Mouse (Mus musculus): ENCODE measurements at regions not wholly inside any gene's neighbourhood (a gene's known extent, or its start where the extent isn't known, plus 50 kb on each side); places are given as distances from the start of the nearest gene placed in this dataset.

- TF ChIP-seq CTCF (IDR thresholded peaks at IDR 0.05) (no peak), EP300 (IDR thresholded peaks at IDR 0.05) (no peak)
Measured at GRCm38 (mm10) chr11:112926330-112927025, 144.5 kb downstream of the Sox9 start.

Measured in lung, postnatal 0 days (tissue).